In genomic region chr13:111829473-111829872, GRCm38 (mm10) we compare ENCODE assay signal across 28 mouse cellular contexts. TPM values are rescaled to one million over a fixed set of nuclear protein-coding genes. Genes with fewer than 3 reads are reported as not detected.
DNase-seq lines count a peak whose midpoint lies in the region; ATAC-seq and TF ChIP-seq lines count a peak whose summit lies in the region.
"Had no signal": no experiment of that assay in that cellular context is flagged by ENCODE, and none has a peak within 500 bp of the region (broad histone marks: within the 10 kb centered on the region; RNA-seq: fewer than 3 reads in every experiment).

No protein-coding gene starts in this region.

- no peak overlapping the region for H3K4me3 ChIP-seq in kidney, embryonic 14.5 days (ENCODE audit: low read length)
- H3K4me3 ChIP-seq in kidney, adult 2 months (ENCODE audit: insufficient read depth, low read depth, low read length), result no peak overlapping the region
- no peak overlapping the region for H3K4me3 ChIP-seq in lung, embryonic 16.5 days (ENCODE audit: low read length)
- H3K4me3 ChIP-seq: embryonic facial prominence, embryonic 13.5 days; erythroblast, embryonic 14.5 days; forebrain, embryonic 12.5 days; heart, embryonic 15.5 days; hindbrain, embryonic 13.5 days; layer of hippocampus, adult 2 months; limb, embryonic 12.5 days; megakaryocyte, embryonic 14.5 days; midbrain, embryonic 15.5 days; neural tube, embryonic 12.5 days; stomach, embryonic 15.5 days had no signal

- H3K4me1 ChIP-seq in kidney, embryonic 14.5 days (ENCODE audit: control insufficient read depth, insufficient read depth, low read length), result no peaks in the 10 kb centered on the region
- H3K4me1 ChIP-seq in kidney, adult 2 months (ENCODE audit: control insufficient read depth, insufficient read depth, low read length), result no peaks in the 10 kb centered on the region
- H3K4me1 ChIP-seq in lung, embryonic 16.5 days (replicated peaks; ENCODE audit: control insufficient read depth, insufficient read depth, low read length), result no peaks in the 10 kb centered on the region
- H3K4me1 ChIP-seq: heart, embryonic 15.5 days; megakaryocyte, embryonic 14.5 days; neural tube, embryonic 12.5 days; stomach, embryonic 15.5 days had no signal

- no peak overlapping the region for H3K9ac ChIP-seq in kidney, embryonic 14.5 days (ENCODE audit: low read depth, low read length)
- no peak overlapping the region for H3K9ac ChIP-seq in lung, embryonic 16.5 days (ENCODE audit: low read length)
- H3K9ac ChIP-seq: embryonic facial prominence, embryonic 13.5 days; forebrain, embryonic 12.5 days; heart, embryonic 15.5 days; hindbrain, embryonic 13.5 days; limb, embryonic 12.5 days; liver, postnatal 0 days; midbrain, embryonic 15.5 days; neural tube, embryonic 12.5 days; stomach, embryonic 15.5 days had no signal

- no peaks in the 10 kb centered on the region for H3K27me3 ChIP-seq in kidney, embryonic 14.5 days (ENCODE audit: control insufficient read depth, insufficient read depth, low read length)
- 0 out of 2 replicates have a peak, but pooled peaks cover 1% of the 10 kb centered on the region for H3K27me3 ChIP-seq in kidney, adult 2 months (replicated peaks; ENCODE audit: control insufficient read depth, insufficient read depth, low read length)
- H3K27me3 ChIP-seq in lung, embryonic 16.5 days (ENCODE audit: control insufficient read depth, insufficient read depth, low read depth, low read length), result no peaks in the 10 kb centered on the region
- H3K27me3 ChIP-seq in Patski, result no peaks in the 10 kb centered on the region
- H3K27me3 ChIP-seq: embryonic facial prominence, embryonic 13.5 days; forebrain, embryonic 12.5 days; heart, embryonic 15.5 days; hindbrain, embryonic 13.5 days; limb, embryonic 12.5 days; midbrain, embryonic 15.5 days; neural tube, embryonic 12.5 days; stomach, embryonic 15.5 days had no signal

- no peak for TF ChIP-seq CTCF in kidney, adult 2 months (conservative IDR thresholded peaks at IDR 0.05; ENCODE audit: insufficient read depth, insufficient read length, low read depth, low read length)
- no peak for TF ChIP-seq CTCF in Patski (IDR thresholded peaks at IDR 0.05)
- no peak for TF ChIP-seq CTCF in brain, embryonic 14.5 days (IDR thresholded peaks at IDR 0.05; ENCODE audit: borderline replicate concordance, extremely low read depth, insufficient read depth, insufficient read length)

- no peaks in the 10 kb centered on the region for H3K9me3 ChIP-seq in kidney, embryonic 14.5 days (ENCODE audit: control insufficient read depth, low read length)
- H3K9me3 ChIP-seq in lung, embryonic 16.5 days (ENCODE audit: control insufficient read depth, low read length), result no peaks in the 10 kb centered on the region
- H3K9me3 ChIP-seq: embryonic facial prominence, embryonic 13.5 days; forebrain, embryonic 12.5 days; heart, embryonic 15.5 days; hindbrain, embryonic 13.5 days; limb, embryonic 12.5 days; midbrain, embryonic 15.5 days; neural tube, embryonic 12.5 days; stomach, embryonic 15.5 days had no signal

- CTCF ChIA-PET in Patski (lab: Charles Lee), result no interaction called here

- in situ Hi-C loops in Patski (cut with MboI; ENCODE audit: low pct_unique_long_range_greater_than_20kb), result no loop called here

- 0 out of 2 replicates have a peak, but pooled peaks have one; percentile 55 for ATAC-seq in kidney, embryonic 14.5 days (ENCODE audit: low FRiP score, low TSS enrichment)
- ATAC-seq in lung, embryonic 16.5 days (ENCODE audit: low read depth), result 0 out of 2 replicates have a peak, but pooled peaks have one; percentile 17
- peak; percentile 93 for ATAC-seq in Patski
- ATAC-seq: liver, postnatal 0 days; midbrain, embryonic 15.5 days had no signal

- no peak for DNase-seq in kidney, adult 2 months
- no peak for DNase-seq in lung, adult 18-20 months
- DNase-seq in Patski (ENCODE audit: low read depth, low spot score), result peak; percentile 69
- DNase-seq in brain, embryonic 14.5 days (ENCODE audit: low read depth), result peak; percentile 8
- DNase-seq in left cerebral cortex, adult 8-10 months (ENCODE audit: low spot score in 2 of 2), result no peak
- DNase-seq: cerebellum, adult 11-12 months; cerebellum, postnatal 10 days; gastrocnemius, postnatal 36 days; heart, postnatal 36 days; layer of hippocampus, postnatal 36 days; liver, postnatal 0 days; lung, postnatal 36 days; thymus, postnatal 25 days had no signal

- H3K36me3 ChIP-seq in kidney, embryonic 14.5 days (ENCODE audit: control insufficient read depth, insufficient read depth, low read length), result no peaks in the 10 kb centered on the region
- H3K36me3 ChIP-seq in kidney, adult 2 months (ENCODE audit: control insufficient read depth, insufficient read depth, low read length), result no peaks in the 10 kb centered on the region
- H3K36me3 ChIP-seq in lung, embryonic 16.5 days (ENCODE audit: control insufficient read depth, insufficient read depth, low read length), result no peaks in the 10 kb centered on the region
- H3K36me3 ChIP-seq: embryonic facial prominence, embryonic 13.5 days; forebrain, embryonic 12.5 days; heart, embryonic 15.5 days; hindbrain, embryonic 13.5 days; limb, embryonic 12.5 days; midbrain, embryonic 15.5 days; neural tube, embryonic 12.5 days; stomach, embryonic 15.5 days had no signal

- POLR2A ChIA-PET in Patski (lab: Charles Lee), result no interaction called here

- H3K4me2 ChIP-seq in kidney, embryonic 14.5 days (replicated peaks; ENCODE audit: low read depth, low read length), result no peak overlapping the region
- H3K4me2 ChIP-seq in lung, embryonic 16.5 days (ENCODE audit: low read depth, low read length), result no peak overlapping the region
- H3K4me2 ChIP-seq: embryonic facial prominence, embryonic 13.5 days; forebrain, embryonic 12.5 days; heart, embryonic 15.5 days; hindbrain, embryonic 13.5 days; limb, embryonic 12.5 days; liver, embryonic 11.5 days; midbrain, embryonic 15.5 days; neural tube, embryonic 12.5 days; stomach, embryonic 15.5 days had no signal

- no peak for TF ChIP-seq POLR2A in kidney, adult 2 months (IDR thresholded peaks at IDR 0.05; ENCODE audit: low read depth, low read length)
- TF ChIP-seq POLR2A in brain, embryonic 14.5 days (IDR thresholded peaks at IDR 0.05; ENCODE audit: borderline replicate concordance, extremely low read depth, insufficient read depth, insufficient read length, poor library complexity, severe bottlenecking), result no peak

- no peak overlapping the region for H3K27ac ChIP-seq in kidney, embryonic 14.5 days (ENCODE audit: low read depth, low read length)
- no peak overlapping the region for H3K27ac ChIP-seq in kidney, adult 2 months (ENCODE audit: insufficient read depth, low read depth, low read length)
- H3K27ac ChIP-seq in lung, embryonic 16.5 days (ENCODE audit: low read length), result no peak overlapping the region
- H3K27ac ChIP-seq: embryonic facial prominence, embryonic 13.5 days; forebrain, embryonic 12.5 days; heart, embryonic 15.5 days; hindbrain, embryonic 13.5 days; kidney, postnatal 0 days; layer of hippocampus, adult 2 months; limb, embryonic 12.5 days; midbrain, embryonic 15.5 days; neural tube, embryonic 12.5 days; stomach, embryonic 15.5 days had no signal

- 32% methylated on average over 2 of the region's 2 CpGs for WGBS in kidney, embryonic 14.5 days
- 39% methylated on average over 2 of the region's 2 CpGs for WGBS in kidney, adult 2 months
- WGBS in lung, embryonic 16.5 days, result 30% methylated on average over 2 of the region's 2 CpGs

RNA-seq across cellular contexts. Expression of gene Map3k1, which starts 20.7 kb away (rescaled TPM):
- 32.9 and 38.4 TPM in 2 replicates for polyA plus RNA-seq in kidney, embryonic 14.5 days (2014; fragmentation: Nextera tagmentation; extraction: Ambion mirVana)
- 16.6 and 17.8 TPM in 2 replicates for polyA plus RNA-seq in kidney, adult 2 months (2012; rRNA removed)
- polyA plus RNA-seq in lung, embryonic 16.5 days (2015; fragmentation: Nextera tagmentation; extraction: Ambion mirVana), result 25.8 and 28.3 TPM in 2 replicates
- polyA plus RNA-seq in Patski (2021), result 32.8 TPM
- polyA plus RNA-seq in brain, embryonic 14.5 days (2012; rRNA removed), result 8.1 and 15.2 TPM in 2 replicates
- 10 to 100 TPM in 3 of 4 experiments, 1 to 10 TPM in 1; 8.5 to 13.2 (median 12.0) TPM for total RNA-seq in left cerebral cortex, adult 8-10 months (2022)

Comparison
In these comparisons a context has a peak if more than half of its experiments do, and no peak if none do; other contexts are left out.
1. ATAC-seq: peak in every context shown above with its lines; median percentile 93 in Patski; 55 in kidney, embryonic 14.5 days; 17 in lung, embryonic 16.5 days.
2. DNase-seq: peak in Patski (single experiment) and brain, embryonic 14.5 days (single experiment); none in kidney, adult 2 months (single experiment), lung, adult 18-20 months (0 of 2) and left cerebral cortex, adult 8-10 months (0 of 2).